Mouse (Mus musculus) cerebellum, adult 2 months (tissue): ENCODE measurements around the gene Hepacam. TPM values are rescaled to one million over a fixed set of nuclear protein-coding genes. Genes with fewer than 3 reads are reported as not detected.

Source experiments
- DNase-seq, 2 experiments: peaks; one replicate each; pipeline ENCODE4 v3.0.0; 2021
- H3K27ac ChIP-seq: fragments of 200-500 bp; 2 replicates; pipeline ENCODE4 v1.5.1; 2012; ENCODE audit warnings: low read length, control low read depth, inconsistent platforms; ENCODE audit not compliant: insufficient read depth
- H3K27me3 ChIP-seq: fragments of 200-500 bp; 2 replicates; pipeline ENCODE4 v1.6.1; 2012; ENCODE audit warnings: inconsistent platforms, mild to moderate bottlenecking, low read length, moderate library complexity; ENCODE audit not compliant: control insufficient read depth, insufficient read depth
- H3K4me1 ChIP-seq: fragments of 200-500 bp; 2 replicates; pipeline ENCODE4 v1.6.1; 2011; ENCODE audit warnings: low read length; ENCODE audit not compliant: control insufficient read depth, insufficient read depth
- H3K4me3 ChIP-seq: fragments of 200-500 bp; replicated peaks from 2 replicates; pipeline ENCODE3; 2011; ENCODE audit warnings: mild to moderate bottlenecking, low read depth, low read length, control low read depth; ENCODE audit not compliant: insufficient read depth
- CTCF ChIP-seq: fragments of 200-500 bp; IDR thresholded peaks from 2 replicates; pipeline ENCODE4 v1.5.1; 2011; ENCODE audit warnings: low read depth, mild to moderate bottlenecking, control low read depth, low read length, moderate library complexity, borderline replicate concordance; ENCODE audit not compliant: insufficient read depth
- POLR2A ChIP-seq: fragments of 200-500 bp; IDR thresholded peaks from 2 replicates; pipeline ENCODE4 v1.6.1; 2011; ENCODE audit warnings: low read length, control low read depth, borderline replicate concordance; ENCODE audit not compliant: insufficient read depth
- WGBS: fragments of 180-500 bp; shearing (Covaris S2); methylation state at CpG from one replicate; pipeline ENCODE4 v1.1.7; 2018; 5-methylcytosine and 5-hydroxymethylcytosine counted together
- polyA plus RNA-seq: library from polyadenylated mRNA; depleted of rRNA; stranded (reverse); fragments of >200 nt; gene quantifications from 2 replicates; pipeline ENCODE4 v1.2.3, GENCODE M21; 2012; rRNA removed

The Hepacam gene
- polyA plus RNA-seq, 1 experiment, result 119 TPM

GRCm38 (mm10) chr9:37432026-37432666 lies 65.0 kb downstream of the Hepacam start:
- no peak for DNase-seq
- H3K4me1 ChIP-seq, result peaks cover 4% of the 10 kb centered on the region; the same call in 1 of the 2 replicates

GRCm38 (mm10) chr9:37432720-37433421 lies 65.7 kb downstream of the Hepacam start, which contains the start of gene Robo3:
Gene Robo3, minus strand, starts transcription at chr9:37433246.
- Histone ChIP-seq H3K27me3 (peaks cover 5% of the 10 kb centered on the region; the same call in 1 of the 2 replicates), H3K4me3 (no peak within 1 kb of the TSS), H3K4me1 (peaks cover 4% of the 10 kb centered on the region; the same call in 1 of the 2 replicates), H3K27ac (no peak within 1 kb of the TSS)
- DNase-seq, result no peak
- 2% methylated on average over 40 of the region's 40 CpGs for WGBS
- no peak for TF ChIP-seq POLR2A
- no peak for TF ChIP-seq CTCF

More at GRCm38 (mm10) chr9:37432026-37432666, 65.0 kb downstream of the Hepacam start:
- H3K27me3 ChIP-seq, result peaks cover 5% of the 10 kb centered on the region; the same call in 1 of the 2 replicates
- no peak overlapping the region for H3K4me3 ChIP-seq
- TF ChIP-seq POLR2A, result no peak
- TF ChIP-seq CTCF, result peak; percentile 21; the same call in 1 of the 2 replicates
- WGBS, result 3% methylated on average over 16 of the region's 17 CpGs
- no peak overlapping the region for H3K27ac ChIP-seq

GRCm38 (mm10) chr9:37433823-37434560 lies 66.8 kb downstream of the Hepacam start:
- 11% methylated on average over 18 of the region's 18 CpGs for WGBS
- no peak overlapping the region for H3K4me3 ChIP-seq
- peaks cover 6% of the 10 kb centered on the region; the same call in 1 of the 2 replicates for H3K4me1 ChIP-seq
- DNase-seq, result no peak
- H3K27ac ChIP-seq, result no peak overlapping the region
- H3K27me3 ChIP-seq, result peaks cover 5% of the 10 kb centered on the region; the same call in 1 of the 2 replicates
- TF ChIP-seq POLR2A (no peak), CTCF (no peak)

GRCm38 (mm10) chr9:37434932-37435331 lies 67.8 kb downstream of the Hepacam start:
- peaks cover 5% of the 10 kb centered on the region; the same call in 1 of the 2 replicates for H3K27me3 ChIP-seq
- no peak overlapping the region for H3K27ac ChIP-seq
- DNase-seq, result no peak
- H3K4me3 ChIP-seq, result no peak overlapping the region
- TF ChIP-seq POLR2A (no peak), CTCF (no peak)
- 8% methylated on average over 14 of the region's 14 CpGs for WGBS
- peaks cover 6% of the 10 kb centered on the region; the same call in 1 of the 2 replicates for H3K4me1 ChIP-seq

DNA sequence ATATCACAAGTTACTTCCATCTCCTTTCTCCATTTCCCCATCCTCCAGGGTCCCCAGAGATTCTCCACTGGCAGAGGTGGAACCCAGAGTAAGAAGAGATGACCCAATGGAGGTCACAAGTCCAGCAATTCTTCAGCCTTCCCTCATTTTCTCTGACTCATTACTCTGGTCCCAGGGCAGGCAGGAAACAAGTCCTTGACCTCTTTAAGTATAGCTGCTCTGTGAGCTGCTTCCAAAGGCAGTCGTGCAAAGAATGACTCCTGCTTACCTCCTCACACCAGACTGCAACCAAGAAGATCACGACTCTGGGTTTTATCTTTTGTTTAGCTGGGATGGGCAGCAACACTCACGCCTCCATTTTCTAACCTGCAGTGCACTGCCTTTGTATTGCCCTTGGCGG lies 68.5 kb downstream of the Hepacam start:
- no peak for TF ChIP-seq CTCF
- TF ChIP-seq POLR2A, result no peak
- H3K4me3 ChIP-seq, result no peak overlapping the region
- H3K27ac ChIP-seq, result no peak overlapping the region
- DNase-seq, result no peak
- H3K27me3 ChIP-seq, result peaks cover 5% of the 10 kb centered on the region; the same call in 1 of the 2 replicates
- H3K4me1 ChIP-seq, result peaks cover 6% of the 10 kb centered on the region; the same call in 1 of the 2 replicates
- 26% methylated on average over 4 of the region's 4 CpGs for WGBS

Other genes starting within 250 kb of the Hepacam start
- gene Pknox2, start 219.9 kb upstream of the Hepacam start, polyA plus RNA-seq, result 23.4 and 23.8 TPM in 2 replicates
- gene Tmem218, start 159.1 kb upstream of the Hepacam start, polyA plus RNA-seq, result 6.1 and 7.0 TPM in 2 replicates
- 1.3 and 1.8 TPM in 2 replicates for gene Slc37a2, start 111.6 kb upstream of the Hepacam start, polyA plus RNA-seq
- 1.5 and 1.6 TPM in 2 replicates for gene Ccdc15, start 18.9 kb upstream of the Hepacam start, polyA plus RNA-seq
- gene Robo4, start 34.5 kb downstream of the Hepacam start, polyA plus RNA-seq, result 5.7 and 5.9 TPM in 2 replicates
- gene Robo3, start 65.9 kb downstream of the Hepacam start, polyA plus RNA-seq, result 1.3 and 1.4 TPM in 2 replicates
- gene Msantd2, start 122.0 kb downstream of the Hepacam start, polyA plus RNA-seq, result 40.6 and 40.7 TPM in 2 replicates
- 28.2 and 28.8 TPM in 2 replicates for gene Esam, start 160.7 kb downstream of the Hepacam start, polyA plus RNA-seq
- gene Vsig2, start 171.9 kb downstream of the Hepacam start, polyA plus RNA-seq, result 3.4 and 4.8 TPM in 2 replicates
- 46.6 and 66.0 TPM in 2 replicates for gene Nrgn, start 185.6 kb downstream of the Hepacam start, polyA plus RNA-seq
- gene Siae, start 188.3 kb downstream of the Hepacam start, polyA plus RNA-seq, result 15.8 and 15.9 TPM in 2 replicates
- 4.8 and 6.6 TPM in 2 replicates for gene Spa17, start 246.4 kb downstream of the Hepacam start, polyA plus RNA-seq